Mouse (Mus musculus) cerebellum, adult 11 months (tissue): ENCODE results near the gene Ly6g5c.
A peak's percentile ranks its signal among the peaks of the same experiment; 100 is the strongest.

Source experiments
- DNase-seq: peaks from one replicate; pipeline ENCODE4 v3.0.0; 2022

Gene Ly6g5c

DNA sequence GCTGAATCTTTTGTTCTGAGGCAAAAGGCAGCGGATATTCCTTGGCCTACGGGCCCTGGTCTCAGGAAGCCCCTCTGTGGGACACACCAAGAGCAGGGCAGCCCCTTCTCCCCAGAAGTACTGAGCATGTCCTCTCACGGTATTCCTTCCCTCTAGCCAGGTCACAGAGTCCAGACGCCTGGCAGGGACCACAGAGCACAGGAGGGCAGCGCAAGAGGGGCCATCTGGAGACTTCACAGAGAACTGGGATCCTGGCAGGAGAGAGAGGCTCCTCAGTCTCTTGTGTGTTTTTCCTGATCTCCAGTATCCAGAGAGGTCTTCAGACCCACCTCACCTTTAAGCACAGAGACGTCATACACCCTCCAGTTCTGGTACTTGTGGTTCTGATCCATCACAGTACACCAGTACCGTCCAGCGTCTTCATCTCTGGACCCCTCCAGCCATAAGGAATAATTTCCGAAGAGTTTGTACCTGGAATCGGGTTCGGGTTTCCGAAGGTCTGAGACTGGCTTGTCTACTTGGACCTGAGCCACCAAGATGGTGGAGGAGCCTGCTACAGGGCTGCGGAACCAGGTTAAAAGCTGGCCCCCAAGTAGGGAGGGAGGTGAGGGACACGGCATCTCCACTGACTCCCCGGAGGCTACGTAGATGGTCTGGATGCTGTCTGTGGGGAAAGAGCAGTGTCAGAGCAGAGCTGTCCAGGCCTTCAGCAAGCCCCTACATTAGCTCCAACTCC lies 25.1 kb upstream of the Ly6g5c start:
- peak; percentile 75 for DNase-seq

DNA sequence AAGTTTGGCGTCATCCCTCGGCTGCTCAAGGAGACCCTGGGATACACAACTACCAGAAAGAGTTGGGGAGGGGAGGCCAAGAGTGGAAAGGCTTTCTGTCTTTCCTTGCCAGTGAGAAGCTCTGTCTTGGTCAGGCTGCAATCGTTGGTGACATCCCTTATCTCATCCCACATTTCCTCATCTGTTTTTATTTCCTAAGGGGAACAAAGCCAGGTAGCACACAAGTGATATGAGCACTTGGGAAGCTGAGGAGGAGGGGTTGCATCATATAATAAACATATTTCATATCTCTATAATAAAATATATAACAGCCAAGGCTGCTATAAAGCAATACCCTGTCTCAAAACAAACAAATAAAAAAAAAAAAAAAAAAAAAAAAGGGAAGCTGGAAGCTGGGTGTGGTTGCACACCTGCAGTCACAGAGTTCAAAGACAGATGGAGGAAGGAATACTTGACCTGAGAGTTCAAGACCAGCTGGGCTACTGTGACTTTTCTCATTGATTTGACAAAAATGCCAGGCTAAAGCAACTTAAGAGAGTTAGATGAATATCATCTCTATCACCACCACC lies 24.1 kb upstream of the Ly6g5c start:
- no peak for DNase-seq

DNA sequence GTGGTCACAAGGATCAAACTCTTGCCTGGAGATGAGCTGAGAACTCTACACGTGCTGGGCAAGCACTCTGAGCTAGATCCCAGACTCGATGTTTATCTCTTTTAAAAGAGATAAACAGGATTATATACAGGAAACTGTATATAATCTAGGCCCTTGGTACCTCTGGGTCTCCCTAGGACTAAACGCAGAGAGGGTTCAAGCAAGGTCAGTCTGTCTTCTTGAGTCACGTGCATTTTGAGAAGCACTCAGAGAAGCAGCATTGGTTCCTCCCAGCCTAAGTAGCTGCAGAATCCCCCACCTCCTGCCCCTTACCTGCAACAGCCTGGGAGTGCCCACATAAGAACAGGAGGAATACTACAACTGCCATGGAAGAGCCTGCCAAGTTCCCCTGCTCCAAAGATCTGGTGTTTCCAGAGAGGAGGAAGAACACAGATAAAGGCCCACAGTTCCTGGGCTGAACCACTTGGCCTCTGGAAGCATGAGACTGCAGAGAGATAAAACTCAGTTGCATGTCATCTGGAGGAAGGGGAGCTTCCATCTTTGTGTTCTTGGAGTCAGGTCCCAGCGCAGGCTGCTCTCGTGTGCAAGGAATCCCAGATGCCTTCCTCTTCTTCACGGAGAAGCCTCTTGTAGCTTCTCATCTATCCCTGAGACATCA lies 22.7 kb upstream of the Ly6g5c start, which contains the start of gene Ly6g6f:
Gene Ly6g6f (minus strand): TSS at position 403 of the 658 bp plus-strand sequence.
- DNase-seq: no peak

DNA sequence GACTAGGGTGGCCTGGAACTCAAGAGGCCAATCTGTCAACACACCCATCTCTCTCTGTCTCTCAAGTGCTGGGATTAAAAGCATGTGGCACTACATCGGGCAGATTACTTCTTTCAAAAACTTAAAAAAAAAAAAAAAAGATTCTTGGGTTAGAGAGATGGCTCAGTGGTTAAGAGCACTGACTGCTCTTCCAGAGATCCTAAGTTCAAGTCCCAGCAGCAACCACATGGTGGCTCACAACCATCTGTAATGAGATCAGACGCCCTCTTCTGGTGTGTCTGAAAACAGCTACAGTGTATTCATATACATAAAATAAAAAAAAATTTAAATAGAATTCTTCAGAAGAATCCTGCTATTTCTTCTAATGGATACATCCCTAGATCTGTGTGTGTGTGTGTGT lies 19.9 kb upstream of the Ly6g5c start:
- DNase-seq: no peak

DNA sequence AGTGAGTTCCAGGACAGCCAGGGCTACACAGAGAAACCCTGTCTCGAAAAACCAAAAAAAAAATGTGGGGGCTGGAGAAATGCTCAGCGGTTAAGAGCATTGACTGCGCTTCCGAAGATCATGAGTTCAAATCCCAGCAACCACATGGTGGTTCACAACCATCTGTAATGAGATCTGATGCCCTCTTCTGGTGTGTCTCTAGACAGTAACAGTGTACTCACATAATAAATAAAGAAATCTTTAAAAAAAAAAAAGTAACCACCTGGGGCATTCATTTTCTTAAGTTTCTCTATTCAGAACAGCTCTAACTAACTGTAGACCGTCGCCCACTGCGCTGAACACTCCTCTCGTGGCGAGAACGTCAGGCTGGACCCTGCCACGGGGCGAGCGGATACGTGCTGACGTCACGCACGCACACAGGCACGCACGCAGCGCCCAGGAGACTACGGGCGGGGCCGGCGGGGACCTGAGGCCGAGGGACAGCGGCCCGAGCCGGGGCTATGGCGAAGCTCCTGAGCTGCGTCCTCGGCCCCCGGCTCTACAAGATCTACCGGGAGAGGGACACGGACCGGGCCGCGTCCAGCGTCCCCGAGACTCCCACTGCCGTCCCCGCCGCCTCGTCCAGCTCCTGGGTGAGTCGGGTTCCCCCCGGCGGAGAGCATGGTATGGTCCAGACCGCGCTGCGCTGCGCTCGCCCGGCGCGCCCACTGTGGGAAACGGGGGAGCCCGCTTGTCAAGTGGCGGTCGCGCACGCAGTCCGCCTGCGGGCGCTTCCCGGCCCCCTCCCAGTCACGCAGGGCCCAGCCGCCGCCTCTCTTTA lies 19.0 kb upstream of the Ly6g5c start, which contains the start of gene Abhd16a:
Gene Abhd16a (plus strand): TSS at position 439 of the 820 bp plus-strand sequence.
- peak; percentile 94 for DNase-seq

DNA sequence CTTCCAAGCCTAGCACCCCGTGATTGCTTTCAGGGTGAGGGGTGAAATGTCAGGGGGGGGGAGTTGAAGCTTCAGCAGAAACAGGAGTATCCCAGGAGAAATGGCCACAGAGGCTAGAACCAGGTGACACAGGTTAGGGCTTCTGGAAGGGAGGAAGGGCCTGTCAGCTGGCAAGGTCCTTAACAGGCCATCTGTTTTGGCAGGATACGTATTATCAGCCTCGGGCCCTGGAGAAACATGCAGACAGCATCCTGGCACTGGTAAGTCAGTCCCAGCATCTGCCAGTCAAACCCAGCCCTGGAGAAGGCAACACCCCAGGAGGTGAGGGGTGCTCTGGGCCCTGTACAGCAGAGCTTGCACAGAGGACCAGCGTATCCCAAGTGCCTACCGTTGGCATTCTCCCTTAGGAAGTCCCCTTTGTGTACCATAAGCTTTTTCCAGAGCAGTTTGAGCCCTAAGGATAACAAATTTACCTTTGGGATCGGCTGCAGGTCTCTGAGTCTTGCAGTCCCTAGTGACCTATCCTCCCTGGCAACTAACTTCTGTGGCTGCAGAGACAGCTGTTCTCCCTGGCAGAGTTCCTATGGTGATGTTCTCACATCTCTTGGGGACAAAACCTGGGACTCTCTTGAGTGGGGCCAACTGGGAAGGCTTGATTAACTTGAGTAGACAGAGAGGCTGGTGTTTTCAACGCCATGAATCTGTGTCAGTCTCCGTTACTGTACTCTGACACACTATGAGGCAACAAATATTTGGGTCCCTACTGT lies 17.7 kb upstream of the Ly6g5c start:
- peak; percentile 86 for DNase-seq

DNA sequence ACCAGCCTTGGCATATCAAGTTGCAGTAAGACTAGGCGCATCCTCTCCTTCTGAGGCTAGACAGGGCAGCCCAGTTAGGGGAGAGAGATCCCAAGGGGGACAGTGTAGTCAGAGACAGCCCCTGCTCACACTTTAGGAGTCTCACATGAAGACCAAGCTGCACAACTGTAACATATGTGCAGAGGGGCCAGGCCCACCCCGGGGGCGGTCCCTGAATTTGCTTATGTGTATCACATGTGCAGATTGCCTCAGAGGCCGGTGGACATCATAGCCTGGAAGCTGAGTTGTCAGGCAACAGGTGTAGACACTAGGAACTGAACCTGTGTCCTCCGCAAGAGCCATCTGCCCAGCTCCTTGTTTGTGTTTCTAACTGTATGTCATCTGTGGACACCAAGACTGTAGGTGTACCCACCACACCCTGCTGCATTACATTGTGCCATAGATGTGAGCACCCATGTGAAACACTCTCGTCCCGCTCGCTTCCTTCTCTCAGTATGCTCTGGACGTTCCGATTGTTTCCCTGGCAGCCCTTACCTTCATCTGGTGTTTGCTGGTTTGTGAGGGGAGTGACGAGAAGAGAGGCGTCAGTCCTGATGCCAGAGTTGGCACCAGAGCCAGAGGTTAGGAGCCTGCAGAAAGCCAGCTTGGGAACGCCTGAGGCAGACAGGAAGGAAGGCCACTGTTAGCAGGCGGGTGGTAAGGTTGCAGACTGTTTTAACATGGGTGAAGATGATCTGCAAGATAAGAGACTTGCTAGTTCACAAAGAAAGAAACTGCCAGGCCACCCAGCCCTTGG lies 15.5 kb upstream of the Ly6g5c start:
- DNase-seq: no peak

DNA sequence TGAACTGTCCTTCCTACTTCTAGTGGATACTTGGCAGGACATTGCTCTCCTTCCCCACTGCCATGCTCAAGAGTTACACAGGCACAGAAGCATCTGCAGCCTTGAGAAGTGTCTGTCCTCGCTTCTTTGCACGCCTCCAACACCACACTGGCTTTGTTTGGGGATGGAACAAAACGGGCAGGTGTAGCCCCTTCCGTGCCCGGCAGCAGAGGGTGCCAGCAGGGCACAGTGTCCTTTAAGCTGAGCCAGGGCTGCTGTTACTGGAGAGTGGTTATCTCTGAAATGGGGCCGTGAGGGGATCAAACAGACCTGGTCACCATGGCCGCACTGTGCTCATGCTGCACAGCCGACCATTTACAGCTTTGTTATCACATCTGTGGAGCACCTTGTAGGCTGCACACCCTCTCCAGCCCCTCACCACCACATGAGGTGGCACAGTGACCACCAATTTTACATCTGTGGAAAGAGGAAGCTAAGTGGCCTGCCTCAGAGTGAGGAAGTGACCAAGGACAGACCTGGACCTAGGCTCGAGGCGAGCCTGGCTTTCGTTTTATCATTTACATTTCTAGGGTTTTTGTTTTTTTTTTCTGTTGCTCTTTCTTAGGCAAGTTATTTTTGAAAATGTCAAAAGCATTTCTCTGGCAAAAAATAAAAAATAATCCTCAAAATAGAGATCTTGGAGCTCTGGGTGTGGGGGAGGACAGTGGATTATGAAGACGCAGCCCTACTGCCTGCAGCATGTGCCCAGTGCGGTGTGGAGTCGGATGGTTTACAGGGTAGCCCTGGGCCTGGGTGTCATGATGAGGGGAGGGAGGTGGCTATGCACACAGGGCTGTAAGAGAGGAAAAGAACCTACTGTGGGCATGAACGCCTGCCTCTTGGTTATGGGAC lies 13.4 kb upstream of the Ly6g5c start:
- DNase-seq: no peak

DNA sequence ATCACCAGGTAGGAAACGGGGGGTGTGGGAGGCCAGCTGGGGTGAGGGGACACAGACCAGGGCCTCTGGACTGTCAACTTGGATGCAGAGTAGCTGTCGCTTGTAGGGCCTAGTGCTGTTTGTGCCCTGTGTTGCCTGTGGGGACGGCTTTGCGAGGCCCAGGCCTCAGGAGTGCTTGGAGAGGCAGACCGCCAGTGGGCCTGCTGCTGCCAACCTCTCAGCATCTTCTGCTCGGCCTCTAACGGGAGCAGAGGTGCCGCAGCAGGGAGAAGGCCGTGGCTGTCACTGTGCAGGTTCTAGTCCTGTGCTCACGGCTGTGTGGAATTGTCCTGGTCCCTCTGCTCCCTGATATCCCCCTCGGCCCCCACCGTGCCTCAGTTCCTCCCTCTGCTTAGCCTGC lies 11.5 kb upstream of the Ly6g5c start:
- no peak for DNase-seq

DNA sequence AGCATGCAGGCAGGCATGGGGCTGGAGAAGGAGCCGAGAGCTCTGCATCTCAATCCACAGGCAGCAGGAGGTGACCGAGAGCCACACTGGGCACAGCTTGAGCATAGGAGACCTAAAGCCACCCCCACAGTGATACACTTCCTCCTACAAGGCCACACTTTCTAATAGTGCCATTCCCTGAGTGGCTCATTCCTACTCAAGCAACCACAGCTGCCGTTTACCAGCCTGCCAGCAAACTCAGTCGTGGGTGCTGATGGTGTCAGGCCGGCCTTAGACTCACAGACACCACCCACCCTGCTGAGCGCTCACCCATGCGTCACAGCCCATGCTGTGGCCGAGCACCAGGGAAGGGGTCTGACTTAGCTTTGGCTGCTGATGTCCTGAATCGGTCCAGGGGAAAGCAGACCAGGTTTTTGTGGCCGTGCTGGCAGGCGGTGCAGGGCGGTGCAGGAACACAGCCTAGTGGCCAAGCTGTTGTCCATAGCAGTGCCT lies 10.9 kb upstream of the Ly6g5c start:
- peak; percentile 65 for DNase-seq

DNA sequence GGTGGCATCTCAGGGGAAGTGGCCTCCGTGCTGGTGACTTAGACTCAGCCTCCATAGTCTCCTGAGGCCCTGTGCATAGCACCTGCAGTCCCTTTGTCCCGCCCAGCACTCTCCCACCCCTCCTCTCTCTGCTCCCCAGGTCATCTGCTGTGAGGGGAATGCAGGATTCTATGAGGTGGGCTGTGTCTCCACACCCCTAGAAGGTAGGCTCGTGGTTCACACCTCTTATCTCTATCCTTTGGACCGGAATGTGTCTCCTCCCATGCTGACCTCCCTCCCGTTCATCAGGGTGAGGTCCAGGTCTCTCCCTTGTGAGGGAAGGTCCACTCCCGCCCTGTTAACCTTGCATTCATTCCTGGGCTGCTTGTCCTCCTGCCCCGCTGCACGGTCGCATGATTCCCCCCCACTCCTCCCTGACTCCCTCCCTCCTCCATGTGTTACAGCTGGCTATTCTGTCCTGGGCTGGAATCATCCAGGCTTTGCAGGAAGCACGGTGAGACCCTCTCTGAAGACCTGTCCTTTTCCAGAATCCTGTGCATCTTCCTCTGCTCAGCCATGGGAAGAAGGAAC lies 7.8 kb upstream of the Ly6g5c start:
- no peak for DNase-seq

DNA sequence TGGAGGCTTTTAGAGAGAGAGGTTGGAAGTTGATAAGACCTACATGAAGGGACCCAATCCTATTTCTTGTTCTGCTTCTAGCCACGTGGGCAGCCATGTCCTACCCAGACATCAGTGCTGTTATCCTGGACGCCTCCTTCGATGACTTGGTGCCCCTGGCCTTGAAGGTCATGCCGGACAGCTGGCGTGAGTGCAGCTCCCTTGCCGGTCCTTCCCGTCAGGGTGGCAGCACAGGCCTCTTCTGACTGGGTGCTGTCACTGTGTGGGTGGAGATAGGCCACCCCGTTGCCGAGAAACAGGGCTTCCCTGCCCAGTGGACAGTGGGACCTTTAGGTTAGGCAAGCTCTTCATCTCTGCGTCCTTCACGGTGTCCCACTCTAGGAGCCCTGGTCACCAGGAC lies 6.9 kb upstream of the Ly6g5c start:
- no peak for DNase-seq

DNA sequence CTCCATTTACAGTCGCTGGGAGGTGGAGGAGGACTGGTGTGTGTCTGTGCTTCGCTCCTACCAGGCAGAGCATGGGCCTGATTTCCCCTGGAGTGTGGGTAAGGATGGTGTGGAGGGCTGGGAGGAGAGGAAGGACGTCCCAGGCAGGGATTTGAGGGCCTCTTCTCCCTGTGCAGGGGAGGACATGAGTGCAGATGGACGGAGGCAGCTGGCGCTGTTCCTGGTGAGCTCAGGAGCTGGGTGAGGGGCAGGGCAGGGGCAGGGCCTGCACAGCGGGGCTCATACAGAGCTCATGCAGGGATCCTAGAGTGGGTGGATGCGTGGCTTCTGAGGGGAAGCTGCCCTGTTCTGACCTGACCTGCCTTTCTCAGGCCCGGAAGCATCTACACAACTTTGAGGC lies 5.8 kb upstream of the Ly6g5c start:
- DNase-seq: no peak

DNA sequence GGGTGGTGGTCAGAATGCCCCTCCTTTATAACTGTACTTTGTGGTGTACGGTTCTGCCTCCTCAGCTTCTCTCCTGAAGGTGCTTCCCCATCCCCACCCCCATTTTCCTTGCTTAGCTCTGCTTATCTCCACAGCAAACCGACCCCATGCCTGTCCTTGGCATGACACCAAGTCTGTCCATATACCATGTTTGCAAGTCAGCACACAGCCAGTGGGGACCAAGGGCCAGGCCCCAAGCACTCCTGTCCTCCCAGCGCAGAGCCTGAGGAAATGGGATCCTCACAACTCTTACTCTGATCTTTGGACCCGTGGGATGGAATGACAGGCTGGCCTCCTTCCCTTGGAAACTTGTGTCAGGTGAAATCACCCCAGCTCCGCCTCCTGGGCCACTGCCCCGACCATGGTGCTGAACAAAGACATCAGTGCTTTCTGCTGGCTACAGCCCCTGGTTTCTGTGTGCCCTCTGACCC lies 4.8 kb upstream of the Ly6g5c start:
- DNase-seq: no peak

DNA sequence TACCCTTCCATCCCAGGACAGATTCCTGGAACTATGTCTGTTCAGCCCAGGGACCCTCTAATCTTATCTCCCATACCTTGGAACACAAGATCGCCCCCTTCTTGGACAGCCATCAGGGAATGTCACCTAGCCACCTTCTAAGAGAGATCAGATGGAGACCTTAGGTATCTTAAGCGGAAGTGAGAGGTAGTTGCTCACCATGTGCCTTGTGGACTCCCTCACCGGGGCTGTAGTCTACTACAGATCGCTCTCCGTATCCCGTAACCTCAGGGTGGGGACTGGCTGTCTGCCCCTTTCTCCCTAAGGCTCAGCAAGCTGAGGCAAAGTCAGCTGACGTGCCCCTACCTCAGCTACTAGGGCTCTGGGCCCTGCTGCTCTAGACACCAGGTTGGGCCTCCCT lies 4.0 kb upstream of the Ly6g5c start:
- no peak for DNase-seq

DNA sequence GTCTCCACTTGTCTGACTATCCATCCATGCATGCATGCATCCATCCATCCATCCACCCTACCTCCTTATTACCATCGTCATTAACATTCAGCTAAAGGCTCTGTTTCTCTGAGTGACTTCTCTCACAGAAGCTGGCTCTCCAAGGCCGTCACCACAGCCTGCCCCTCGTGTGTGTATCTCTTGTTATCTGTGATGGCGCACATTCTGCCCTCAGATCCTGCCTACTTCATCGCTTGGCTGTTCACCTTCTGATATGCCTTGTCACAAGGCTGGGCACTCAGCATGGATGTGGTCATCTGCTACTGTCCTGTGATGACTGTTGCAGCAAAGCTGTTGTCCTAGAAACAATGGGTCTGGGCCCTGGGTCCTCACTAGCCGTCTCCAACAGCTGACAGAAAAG lies 3.3 kb upstream of the Ly6g5c start:
- DNase-seq: no peak

DNA sequence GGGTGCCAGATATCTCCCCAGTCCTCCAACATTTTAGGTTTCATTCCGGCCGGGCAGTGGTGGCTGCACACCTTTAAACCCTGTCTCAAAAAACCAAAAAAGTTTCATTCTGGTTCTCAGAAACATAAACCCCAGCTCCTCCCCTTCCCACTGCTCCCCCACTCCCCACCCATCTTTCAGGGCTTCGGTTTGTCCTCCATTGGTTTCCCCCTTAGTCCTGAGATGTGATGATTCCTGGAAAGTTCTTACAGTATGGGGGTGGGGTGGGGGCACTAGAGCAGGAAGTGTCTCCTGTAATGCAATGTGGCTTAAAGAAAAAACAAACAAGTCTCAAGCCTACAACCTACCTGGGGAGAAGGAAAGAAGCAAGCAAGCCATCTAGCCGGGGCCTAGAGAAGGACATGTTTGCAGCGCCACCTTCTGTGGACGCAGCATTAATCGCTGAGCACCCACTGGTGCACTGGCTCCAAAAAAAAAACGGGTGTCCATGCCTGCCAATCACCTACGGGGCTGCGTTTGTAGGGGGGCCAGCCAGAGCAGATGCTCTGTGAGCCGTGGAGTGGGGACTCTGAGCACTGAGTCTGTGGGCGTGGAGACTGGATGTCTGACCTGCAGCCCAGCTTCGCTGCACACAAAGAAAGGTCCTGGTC lies 2.2 kb upstream of the Ly6g5c start:
- DNase-seq: peak; percentile 63

DNA sequence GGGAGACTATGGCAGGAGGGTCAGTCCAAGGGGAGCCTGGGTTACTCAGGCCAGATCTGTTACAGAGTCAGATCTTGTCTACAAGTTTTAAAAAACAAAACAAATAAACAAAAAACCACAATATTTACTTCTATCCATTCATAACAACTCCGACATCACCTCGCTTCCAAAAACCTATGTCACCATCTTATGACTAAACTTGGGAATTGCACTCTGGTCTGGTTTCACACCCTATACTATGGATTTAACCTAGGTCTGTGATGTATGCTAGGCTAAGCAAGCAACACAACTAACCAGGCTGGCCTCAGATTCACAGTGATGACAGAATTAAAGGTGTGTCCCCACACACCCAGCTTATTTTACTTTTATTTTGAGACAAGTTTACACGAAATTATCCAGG lies 1.6 kb upstream of the Ly6g5c start:
- no peak for DNase-seq

DNA sequence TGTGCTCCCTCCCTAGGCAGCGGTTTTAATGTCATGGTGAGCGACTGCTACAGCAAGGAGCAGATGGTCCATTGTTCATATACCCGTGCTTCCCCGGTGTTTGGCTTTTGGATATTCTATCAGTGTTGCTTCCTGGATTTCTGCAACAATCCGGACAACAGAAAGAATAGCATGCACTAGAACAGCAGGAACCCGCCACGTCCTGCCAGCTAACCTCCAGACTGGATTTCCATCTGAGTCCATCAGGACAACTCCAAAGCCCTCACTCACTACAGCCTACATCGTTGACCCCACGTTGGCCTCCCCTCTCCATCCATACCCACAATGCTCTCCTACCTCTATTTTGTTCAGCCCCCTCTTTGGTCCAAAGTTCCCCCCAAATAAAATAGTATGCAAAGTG lies 3.7 kb downstream of the Ly6g5c start:
- no peak for DNase-seq
